Mouse (Mus musculus): Measurements from ENCODE around the gene Gh.

- TF ChIP-seq EP300 (IDR thresholded peaks at IDR 0.05; ENCODE audit: low read depth), result no peak
- no peak for TF ChIP-seq CTCF (IDR thresholded peaks at IDR 0.05; ENCODE audit: low read depth)
These were observed 46.5 kb downstream of the Gh start for GRCm38 (mm10) chr11:106255174-106255573.
